Mouse (Mus musculus) megakaryocyte progenitor cell, adult 5-6 weeks (primary cell): ENCODE measurements around the gene Sergef. TPM values are rescaled to one million over a fixed set of nuclear protein-coding genes. Genes with fewer than 3 reads are reported as not detected.

Source experiments
- ATAC-seq: replicated peaks from 2 replicates; pipeline ENCODE4 v1.8.0; 2016; ENCODE audit warnings: mild to moderate bottlenecking, moderate TSS enrichment, inconsistent platforms; ENCODE audit not compliant: poor library complexity
- total RNA-seq, 2 experiments: library from RNA; stranded (forward) in 1 of 2; stranded (reverse) in 1 of 2; fragments of 157-497, 149-512 nt in 1 of 2; fragments of 200-1000 nt in 1 of 2; gene quantifications; 2 replicates each; pipeline versions ENCODE4 v1.2.3 to v1.2.4; 2015 to 2017

Sergef gene
- total RNA-seq, 2 experiments from 2014 or later = 6.6 to 8.1 TPM

DNA sequence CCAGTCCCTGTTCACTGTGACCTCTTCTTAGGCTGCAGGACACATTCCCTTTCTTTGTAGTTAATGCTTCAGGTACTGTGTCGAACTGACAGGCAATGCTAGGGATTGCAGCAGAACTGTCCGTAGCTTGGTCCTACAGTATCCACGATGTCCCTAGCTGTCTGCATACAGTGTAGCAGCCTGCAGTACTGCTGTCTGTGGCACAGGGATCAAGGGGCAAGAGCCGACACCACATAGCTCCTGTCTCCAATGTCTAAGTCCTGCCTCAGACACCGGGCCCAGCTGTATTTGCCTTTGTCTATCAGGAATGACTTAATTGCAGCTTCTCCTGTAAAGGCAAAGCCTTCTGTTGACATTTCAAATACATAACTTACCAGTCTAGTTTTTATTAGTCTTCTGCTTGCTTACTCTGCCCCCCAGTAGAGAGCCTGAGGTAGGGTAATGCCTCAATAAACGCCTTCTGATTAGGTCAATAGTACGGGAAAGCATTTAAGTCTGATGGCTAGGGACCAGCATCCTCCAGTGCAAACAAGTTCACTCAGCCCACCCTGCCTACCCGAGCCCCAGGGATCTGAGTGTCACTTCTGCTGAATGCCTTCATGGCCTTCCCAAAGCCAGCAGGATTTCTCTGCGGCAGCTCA, 179.9 kb downstream of the Sergef start:
- no peak for ATAC-seq

DNA sequence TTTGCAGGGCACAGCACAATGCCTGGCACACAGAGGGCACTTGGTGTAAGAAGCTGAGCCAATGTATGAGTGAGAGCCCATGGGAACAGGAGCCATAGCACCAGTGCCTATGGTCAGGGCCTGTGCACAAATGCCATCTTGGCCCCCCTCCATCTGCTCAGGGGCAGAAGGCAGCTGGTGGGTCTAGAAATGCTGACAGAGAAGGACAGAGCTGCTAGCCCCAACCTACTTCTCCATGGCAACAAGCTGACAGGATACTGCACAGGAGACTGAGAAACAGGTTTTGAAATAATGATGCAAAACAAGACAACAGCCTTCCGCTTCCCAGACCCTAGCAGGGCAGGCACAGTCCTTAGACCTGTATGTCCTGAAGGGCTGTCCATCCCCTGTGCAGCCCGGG, 180.4 kb downstream of the Sergef start:
- no peak for ATAC-seq

DNA sequence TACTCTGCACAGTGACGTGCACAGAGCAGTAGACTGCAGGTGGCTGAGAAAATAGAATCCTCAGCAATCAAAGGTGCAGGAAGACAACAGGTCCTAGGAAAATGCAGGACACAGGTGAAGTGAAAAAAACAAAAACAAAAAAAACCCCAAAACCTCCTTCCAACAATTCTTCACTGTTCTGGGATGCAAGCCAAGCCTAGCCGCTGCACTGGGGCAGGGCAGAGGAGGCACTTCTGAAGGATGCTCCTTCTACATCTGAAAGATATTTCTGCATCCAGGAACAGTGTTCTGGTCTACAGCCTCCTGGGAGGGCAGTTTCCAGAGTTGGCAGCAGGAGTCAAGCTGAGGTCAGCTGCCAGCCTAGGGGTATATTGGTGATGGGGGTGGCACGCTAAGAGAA, 181.7 kb downstream of the Sergef start:
- ATAC-seq = no peak

DNA sequence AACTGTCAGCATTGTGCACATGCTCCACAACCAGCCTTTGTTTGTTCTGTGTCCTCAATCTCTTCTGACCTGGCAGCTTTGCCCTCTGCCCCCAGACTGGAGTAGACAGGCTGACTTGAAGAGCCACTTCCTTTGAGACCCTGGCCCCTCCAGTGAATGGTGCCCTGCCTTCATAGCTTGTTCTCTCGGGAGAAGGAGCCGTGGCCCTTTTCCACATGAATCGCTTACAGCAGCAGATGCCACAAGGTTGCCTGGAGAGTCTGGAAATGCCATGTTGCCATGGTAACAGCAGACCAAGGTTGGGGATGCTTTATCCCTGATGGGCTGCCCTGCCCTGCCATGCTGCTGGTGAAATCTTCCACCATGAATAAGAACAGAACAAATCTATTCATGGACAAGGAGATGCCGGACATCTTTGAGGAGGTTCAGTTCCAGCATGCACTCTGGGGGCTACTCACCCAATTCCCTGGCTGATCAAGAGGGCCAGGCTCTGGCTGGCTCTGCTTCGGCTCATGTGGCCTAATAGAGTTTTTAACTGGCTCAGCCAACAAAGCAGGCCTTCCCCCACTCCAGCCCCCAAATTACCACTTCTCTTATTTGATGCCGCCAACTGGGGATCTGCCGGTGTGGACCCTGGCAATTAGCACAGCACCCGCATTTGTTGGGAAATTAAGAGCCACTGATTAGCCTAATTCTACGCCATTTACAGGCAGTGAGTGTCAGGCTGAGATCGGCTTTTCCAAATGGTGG, 185.5 kb downstream of the Sergef start:
- ATAC-seq = no peak

DNA sequence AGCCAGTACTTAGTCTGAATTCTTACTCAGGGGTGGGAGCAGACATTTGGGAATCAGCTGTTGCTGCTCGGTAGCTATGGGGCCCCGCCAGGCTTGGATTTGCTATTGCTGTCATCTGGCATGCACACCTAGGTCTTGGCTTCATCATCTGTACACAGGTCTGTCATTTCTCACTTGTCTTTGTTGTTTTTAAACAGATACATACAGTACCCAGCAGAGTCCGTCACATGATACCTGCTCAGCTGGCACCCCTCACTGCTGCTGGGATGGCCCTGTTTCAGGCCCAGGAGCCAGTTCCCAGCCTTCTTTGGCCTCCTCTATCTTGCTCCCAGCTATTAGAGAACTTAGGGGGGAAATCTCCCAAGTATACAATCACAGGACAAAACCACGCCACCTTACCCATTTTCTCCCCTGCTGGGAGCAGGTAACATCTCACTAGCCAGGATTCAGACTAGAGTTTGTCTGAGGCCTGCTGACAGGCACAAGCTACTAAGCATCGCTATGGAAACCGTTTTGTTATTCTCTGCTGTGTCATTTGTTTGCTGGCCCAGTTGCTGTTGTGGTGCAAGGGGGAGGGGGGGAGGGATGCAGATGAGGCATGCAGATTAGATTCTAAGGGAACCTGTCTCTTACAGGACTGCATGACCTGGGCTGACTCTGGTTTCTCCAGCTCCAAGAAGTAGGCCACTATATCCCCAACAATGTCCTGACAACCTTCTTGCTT, 190.5 kb downstream of the Sergef start:
- ATAC-seq = no peak

DNA sequence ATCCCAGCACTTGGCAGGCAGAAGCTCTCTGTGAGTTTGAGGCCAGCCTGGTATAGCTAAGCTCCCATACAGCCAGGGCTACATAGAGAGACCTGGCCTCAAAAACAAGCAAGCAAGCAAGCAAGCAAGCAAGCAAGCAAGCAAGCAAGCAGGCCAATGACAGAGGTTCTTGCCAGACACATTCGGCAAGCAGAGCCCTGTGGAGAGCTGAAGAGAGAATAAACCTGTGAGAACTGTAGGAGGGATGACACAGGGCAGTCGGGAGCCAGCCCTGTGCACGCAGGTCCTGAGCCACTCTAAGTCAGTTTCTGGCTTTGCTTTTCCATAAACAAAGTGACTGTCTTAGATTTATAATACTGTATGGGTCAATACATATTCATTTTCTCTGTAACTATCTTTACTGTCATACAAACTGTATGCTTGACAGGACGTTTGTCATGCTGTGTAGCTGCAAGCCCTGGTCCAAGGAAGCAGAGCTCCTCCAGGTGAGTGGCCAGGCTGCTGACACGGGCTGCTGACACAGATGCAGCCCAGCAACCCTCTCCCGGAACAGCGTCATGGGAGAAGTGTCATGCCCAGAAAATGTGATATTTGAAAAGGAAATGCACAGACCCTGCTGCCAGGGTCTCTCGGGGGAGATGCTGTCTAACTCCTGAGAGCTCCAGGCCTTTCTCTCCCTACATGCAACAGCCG, 192.0 kb downstream of the Sergef start:
- ATAC-seq = no peak

DNA sequence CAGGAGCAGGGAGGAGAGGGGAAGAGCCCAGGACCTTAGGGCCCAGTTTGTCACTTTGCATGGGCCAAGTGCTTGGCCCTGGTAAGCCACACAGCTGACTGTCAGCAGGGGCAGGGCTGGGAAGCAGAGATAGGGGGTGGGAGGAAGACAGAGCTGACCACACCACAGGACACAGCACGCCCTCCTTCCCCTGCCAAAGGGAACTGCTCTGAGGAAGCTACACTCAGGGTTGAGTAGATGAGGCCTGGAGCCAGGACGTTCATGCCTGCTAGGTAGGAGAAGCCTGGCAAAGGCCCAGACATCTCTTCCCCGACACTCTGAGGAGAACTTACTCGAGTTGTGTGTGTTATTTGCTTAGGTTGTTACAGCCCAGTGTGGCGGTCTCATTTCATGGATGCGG, 193.7 kb downstream of the Sergef start:
- peak; percentile 89 for ATAC-seq

DNA sequence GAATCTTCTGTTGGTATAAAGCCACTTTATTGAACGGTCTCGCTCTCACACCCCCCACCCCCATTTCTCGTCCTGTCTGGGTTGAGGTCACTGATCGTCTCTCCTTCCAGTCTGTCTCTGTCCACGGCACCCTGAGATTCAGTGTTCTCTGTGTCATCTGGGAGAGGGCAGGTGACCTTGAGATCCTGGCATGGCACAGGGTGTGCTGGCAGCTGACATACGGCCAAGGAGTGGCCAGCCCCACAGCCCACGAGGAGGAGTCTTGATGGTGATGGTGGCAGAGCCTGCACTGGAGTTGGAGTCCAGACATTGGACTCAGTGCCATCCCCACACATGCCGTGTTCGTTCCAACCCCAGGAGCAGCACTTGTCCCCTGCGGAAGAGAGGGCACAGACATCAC, 196.4 kb downstream of the Sergef start:
- ATAC-seq = no peak

DNA sequence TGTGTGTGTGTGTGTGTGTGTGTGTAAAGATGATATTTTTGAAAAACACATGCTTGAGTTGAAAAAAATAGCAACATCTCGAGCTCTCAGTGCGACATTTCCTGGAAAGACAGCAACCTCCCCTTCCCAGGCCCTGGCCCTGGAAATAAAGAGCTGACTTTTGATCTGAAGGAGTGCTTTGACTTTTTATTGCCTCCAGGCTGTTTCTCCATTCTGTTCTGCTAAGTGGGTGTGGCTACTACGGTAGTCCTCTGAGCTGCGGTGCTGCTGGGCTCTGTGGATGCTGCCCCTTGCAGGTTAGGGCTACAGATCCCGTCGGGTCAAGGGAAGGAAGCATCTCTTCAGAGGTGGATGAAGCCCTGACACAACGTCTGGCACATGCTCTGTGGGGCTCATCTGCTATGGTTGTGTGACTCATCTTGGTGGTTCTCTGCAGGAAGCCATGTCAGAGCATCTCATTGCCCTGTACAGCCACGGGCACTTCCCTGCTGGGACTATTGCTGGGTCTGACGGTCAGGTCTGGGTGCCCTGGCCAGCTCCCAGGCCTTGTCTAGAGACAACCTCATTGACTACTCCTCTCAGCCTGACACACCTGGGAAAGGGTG, 201.0 kb downstream of the Sergef start:
- ATAC-seq = no peak

DNA sequence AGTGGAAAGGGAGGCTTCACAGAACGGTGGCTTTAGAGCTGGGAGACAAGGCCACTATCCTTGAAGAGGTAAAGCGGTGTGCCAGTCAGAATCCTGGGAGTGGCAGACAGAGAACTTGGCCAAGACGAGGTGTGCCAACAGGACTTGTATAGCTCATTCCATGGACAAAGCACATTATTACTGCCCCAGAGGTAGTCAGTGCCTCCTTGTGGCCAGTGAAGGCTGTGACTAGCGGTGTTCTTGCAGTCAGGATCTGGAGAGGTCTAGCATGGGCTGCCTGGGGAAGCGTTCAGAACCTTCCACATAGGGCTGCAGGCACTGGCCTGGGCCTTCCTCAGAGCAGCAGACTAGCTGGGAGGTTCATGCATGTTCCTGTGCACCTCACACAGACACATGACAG, 203.8 kb downstream of the Sergef start:
- ATAC-seq = no peak

DNA sequence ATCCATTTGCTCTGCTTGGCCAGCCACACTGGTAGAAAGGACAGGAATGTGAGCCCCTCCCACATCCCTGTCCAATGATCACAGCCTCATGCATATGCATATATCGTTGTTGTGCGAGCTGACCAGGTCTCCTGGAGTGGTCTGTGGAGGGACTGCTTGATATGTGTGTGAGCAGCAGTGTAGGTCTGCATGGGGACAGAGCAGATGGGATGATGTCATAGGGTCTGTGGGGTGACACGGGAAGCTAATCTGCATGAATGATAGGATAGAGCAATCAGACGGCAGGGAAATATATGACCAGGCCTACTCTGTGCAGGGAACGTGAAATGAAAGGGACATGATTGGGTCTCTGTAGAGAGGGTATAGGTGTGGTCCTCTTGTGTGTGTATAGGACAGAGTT, 205.7 kb downstream of the Sergef start:
- no peak for ATAC-seq

DNA sequence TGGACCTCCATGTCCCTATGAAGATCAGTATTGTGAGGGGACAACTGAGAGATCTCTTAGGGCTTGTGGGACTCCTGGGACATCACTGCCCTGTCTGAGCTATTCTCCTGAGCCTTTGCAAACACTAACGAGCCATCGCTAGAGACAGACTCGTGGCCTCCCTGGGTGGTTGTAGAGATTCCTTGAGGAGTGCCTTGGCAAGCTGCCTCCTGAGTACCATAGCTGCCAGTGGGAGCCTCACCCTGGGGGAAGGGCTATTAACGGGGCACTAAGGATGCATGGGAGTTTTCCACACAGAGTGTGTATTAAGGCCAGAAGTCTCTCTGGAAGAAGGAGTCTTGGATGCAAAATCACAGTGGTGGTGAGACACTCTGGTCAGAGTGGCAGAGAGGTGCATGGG, 214.6 kb downstream of the Sergef start:
- ATAC-seq = no peak

DNA sequence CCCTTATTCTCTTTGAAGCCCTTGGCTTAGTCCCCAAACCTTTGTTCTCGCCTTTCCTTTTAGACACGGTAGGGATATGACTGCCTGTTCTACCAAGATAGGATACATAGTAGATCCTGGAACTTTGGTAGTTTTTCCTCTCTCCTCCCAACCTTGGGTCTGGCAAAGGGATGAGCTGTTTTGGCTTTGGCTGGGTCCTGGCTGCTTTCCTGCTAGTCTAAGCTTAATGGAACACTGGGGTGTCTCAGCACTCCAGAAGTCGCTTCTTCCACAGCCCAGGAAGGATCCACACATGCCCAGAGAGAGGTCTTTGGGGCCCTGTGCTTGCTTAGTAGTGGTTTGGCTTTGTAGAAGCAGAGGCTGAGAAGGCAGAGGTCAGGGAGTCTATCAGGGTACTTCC, 215.7 kb downstream of the Sergef start:
- ATAC-seq = no peak

DNA sequence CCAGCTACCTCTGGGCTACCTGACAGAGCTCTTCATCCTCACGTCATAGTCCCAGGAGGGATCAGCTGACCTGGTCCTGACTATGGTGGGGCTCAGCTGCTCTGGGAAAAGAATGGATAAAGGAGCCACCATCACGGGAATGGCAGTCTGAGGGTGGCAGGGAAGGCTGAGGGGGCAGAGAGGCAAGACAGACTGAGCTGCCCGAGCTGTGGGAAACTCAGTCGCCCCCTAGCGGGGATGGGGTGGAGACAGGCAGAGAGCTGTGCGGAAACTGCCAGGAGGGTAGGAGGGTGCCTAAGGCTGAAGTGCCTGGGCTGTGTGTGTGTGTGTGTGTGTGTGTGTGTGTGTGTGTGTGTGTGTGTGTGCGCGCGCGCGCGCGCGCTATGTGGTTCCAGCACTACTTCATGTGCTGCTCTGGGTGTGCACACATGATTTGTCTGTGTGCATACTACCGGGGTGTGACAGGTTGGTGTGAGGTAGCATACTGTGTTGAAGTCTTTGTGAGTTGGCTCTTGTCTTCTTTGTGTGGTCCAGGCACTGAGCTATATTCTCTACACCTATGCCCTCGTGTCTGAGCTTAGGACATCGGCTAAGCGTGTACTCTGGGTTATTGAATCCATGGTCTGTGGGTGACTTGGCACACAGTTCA, 216.7 kb downstream of the Sergef start:
- peak; percentile 93 for ATAC-seq

DNA sequence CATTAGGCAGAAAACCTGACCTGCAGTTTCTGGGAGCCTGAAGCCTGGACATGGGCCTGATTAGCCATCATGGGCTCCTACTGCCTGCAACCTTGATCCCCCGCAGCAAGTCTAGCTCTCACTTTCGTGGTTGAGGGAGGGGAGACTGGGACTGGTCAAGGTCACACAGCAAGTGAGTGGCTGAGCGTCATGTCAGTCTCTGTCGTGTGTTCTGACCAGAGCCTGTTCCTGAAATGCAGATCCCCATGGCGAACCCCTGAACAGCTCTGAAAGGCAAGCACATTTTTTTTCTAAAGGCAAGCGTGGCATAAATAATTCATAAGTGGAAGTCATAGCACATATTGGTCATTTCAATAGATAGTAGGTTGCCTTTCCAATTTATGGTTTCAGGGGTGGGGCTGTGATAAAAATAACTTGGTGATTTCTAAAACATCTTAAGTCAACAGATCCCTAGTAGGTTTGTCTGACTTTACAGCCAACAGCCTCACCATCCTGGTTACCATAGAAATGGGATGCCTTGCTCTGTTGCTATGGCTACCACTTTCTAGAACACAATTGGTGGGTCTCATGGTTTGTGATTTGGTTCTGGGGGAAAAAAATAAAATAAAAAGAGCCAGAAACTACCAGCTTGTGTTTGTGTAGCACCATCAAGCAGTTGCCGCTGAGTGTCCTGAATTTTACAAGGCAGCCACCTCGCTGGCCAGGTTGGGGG, 217.4 kb downstream of the Sergef start:
- ATAC-seq = no peak

DNA sequence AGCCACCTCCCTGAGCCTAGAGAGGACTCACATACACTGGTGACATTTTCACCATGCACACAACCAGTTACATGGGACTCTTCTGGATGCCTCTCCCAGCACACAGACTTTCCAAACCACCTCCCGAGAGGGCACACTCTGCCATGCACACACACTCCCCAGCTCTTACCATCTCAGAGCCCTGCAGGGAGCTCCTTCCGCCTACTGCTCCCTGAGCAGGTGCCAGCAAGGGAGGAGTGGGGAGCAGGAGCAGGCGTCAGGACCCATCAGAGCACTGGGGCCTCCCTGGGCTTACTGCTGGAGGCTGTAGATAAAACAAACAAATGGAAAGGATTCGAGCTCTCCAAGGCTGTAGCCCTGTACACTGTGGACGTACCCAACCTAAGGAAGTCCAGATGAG, 218.1 kb downstream of the Sergef start:
- ATAC-seq = no peak

DNA sequence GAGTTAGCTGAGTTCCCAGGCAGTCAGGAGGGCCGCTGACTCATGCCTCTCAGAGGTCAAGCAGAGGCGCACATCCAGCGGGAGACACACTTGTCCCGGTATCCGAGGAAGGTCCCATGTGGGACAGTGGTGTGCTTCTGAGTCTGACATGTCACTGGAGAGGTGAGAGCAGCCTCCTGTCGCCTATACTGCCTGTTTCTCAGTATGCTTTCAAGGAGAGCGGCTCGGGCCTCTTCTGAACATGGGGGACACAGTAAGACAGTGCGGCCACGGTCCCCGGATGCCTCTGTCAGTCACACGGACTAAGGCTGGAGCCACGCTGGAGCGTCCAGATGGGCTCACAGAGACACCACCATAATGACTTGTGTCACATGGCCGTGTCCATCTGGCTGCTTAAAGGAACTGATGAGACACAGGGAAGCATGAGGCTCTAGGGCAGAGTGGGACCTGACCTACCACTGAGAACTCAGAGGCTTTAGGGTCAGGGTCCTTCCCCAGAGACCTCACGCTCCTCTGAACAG, 221.4 kb downstream of the Sergef start:
- no peak for ATAC-seq

DNA sequence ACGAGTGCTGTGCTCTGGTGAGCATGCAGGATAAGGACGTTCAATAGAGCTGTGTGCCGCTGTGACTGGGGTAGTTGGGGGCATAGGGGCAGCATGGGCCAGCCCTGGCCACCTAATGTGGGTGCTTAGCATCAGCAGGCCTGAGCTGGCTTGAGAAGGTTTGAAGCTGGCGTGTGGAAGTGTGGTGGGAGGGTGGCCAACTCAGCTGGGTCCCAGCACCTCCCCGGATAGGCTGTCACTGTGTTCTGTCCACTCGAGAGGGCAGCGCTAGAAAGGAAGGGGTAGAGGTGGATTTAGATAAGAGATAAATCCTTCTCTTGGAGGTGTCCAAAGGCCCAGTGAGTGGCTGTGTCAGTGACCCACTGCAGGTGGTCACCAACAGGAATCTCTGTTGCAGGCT, 222.1 kb downstream of the Sergef start:
- no peak for ATAC-seq

DNA sequence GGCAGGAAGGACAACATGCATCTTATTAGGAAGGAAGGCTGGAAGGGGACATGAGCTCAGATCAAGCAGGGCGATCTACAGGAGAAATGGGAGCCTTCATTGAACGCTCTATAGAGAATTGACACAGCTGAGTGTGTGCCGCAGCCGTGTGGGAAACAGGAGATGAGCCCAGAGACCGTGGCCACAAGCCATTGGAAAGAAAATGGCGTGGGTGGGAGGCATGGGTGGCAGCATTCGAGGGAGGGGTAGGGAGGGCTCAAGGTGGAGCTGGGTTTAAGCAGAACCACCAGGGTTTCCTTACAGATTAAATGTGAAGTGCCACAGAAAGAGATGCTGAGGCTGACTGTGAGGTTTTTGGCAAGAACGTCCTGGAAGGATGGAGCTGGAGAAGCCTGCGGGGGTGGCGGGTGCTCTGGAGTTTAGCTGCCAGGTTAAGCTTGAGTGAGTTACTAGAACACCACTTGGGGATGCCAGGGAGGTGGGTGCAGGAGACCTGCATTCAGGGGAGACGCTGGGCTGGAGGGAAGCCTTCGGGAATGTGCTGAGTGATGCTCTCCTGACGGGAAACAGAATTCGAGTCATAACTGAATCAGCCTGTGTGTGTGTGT, 223.7 kb downstream of the Sergef start:
- no peak for ATAC-seq
